Mouse (Mus musculus): ENCODE measurements around the gene Fbxw9.

DNA sequence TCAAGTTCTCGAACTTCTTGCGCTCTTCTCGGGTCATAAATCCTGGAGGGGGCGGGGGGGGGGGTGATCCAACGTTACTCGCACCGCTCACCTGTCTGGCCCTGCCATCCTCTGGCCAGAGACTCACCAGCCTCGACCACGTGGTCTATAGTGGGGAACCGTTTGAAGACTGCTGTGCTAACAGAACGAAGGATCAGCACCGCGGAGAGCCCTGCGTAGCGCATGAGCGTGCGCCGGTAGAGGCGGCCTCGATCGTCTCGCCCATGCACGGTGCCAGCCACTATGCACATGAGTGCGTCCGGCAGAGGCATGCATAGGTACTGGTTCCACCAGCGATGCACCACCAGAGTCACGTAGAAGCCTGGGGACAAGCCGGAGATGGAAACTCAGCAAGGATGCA, 48.6 kb upstream of the Fbxw9 start:
- TF ChIP-seq MAFK (IDR thresholded peaks at IDR 0.05; ENCODE audit: insufficient replicate concordance, low read length) (no peak), HCFC1 (IDR thresholded peaks at IDR 0.05; ENCODE audit: low read depth, low read length) (no peak), NELFE (IDR thresholded peaks at IDR 0.05; ENCODE audit: low read depth, low read length) (no peak), CTCF (conservative IDR thresholded peaks at IDR 0.05 in 1 of 2, IDR thresholded peaks at IDR 0.05 in 1 of 2; ENCODE audit: low read depth in 2 of 2, low read length in 2 of 2) (no peak), POLR2A (IDR thresholded peaks at IDR 0.05; ENCODE audit: low read depth, low read length) (no peak), USF1 (IDR thresholded peaks at IDR 0.05; ENCODE audit: low read depth, low read length) (no peak), SMC3 (IDR thresholded peaks at IDR 0.05; ENCODE audit: low read depth, low read length) (no peak)

All from CH12.LX (cell line).